Mouse (Mus musculus): ENCODE measurements around the gene Gm14403. TPM values are rescaled to one million over a fixed set of nuclear protein-coding genes. Genes with fewer than 3 reads are reported as not detected.
A peak's percentile ranks its signal among the peaks of the same experiment; 100 is the strongest.
"Not testable (repeated sequence)": the region's sequence is repeated elsewhere in the genome, so short reads cannot be mapped to it uniquely, and the experiment has no call there.

Gm14403 gene
- 3.5 and 5.2 TPM in 2 replicates for polyA plus RNA-seq (2015; fragmentation: Nextera tagmentation; extraction: Ambion mirVana)

- H3K27me3 ChIP-seq (replicated peaks; ENCODE audit: control insufficient read depth, insufficient read depth, low read length); ATAC-seq; H3K9me3 ChIP-seq (ENCODE audit: control insufficient read depth, low read length); H3K9ac ChIP-seq (ENCODE audit: low read depth, low read length); H3K4me1 ChIP-seq (ENCODE audit: control insufficient read depth, insufficient read depth, low read depth, low read length); H3K27ac ChIP-seq (ENCODE audit: low read depth, low read length); H3K36me3 ChIP-seq (ENCODE audit: control insufficient read depth, insufficient read depth, low read length): not testable (repeated sequence)
- Histone ChIP-seq H3K4me2 (ENCODE audit: low read length) (peak within 1 kb of the TSS; percentile 37), H3K4me3 (ENCODE audit: low read length) (peak within 1 kb of the TSS; percentile 38)
- 24% methylated on average over 7 of the region's 7 CpGs for WGBS
These were observed at the start of gene Gm14403 for GRCm38 (mm10) chr2:177498067-177498466. TSS of gene Gm14403 (plus strand) at chr2:177498215.

DNA sequence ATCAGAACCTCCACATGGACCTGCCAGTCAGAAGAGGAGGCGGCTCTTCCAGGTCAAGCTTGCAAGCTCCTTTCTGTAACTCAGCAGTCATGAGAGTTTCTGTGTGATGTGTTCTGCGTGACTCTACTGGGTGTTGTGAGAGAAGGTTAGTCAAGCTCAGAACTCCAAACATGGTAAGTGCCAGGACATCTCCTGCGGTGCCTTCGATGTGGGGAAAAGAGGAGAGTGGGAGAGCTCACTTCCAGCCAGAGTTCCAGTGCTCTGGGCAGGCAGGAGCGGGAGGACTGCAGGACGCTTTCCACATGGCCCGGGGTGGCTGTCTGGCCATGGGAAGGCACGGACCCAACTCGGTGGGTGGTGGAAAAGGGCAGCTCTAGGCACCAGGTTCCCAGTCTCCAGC is 33.3 kb upstream of the Gm14403 start, which contains the start of gene Zfp970:
Zfp970 (plus strand) TSS at position 58 of the 400 bp plus-strand sequence.
- 2% methylated on average over 8 of the region's 9 CpGs for WGBS

DNA sequence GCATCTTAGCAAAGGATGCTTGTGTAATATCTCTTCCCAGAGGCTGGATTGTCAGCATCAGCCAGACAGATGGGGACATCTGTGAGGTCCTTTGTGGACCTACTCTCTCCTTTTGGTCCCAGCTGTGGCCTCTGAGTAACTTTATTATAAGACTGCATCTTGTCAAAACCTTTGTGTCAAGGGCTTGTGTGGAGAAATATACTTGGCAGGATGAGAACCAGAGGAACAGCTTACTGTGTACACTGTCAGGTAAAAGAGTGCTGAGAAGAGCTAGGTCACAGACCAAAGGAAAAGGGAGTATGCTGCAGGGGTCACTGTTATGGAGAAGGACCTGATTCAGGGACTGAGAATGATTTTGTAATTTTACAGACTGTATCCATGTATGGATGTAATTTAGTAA is 29.8 kb upstream of the Gm14403 start:
- H3K27me3 ChIP-seq (replicated peaks; ENCODE audit: control insufficient read depth, insufficient read depth, low read length); ATAC-seq; H3K4me1 ChIP-seq (ENCODE audit: control insufficient read depth, insufficient read depth, low read depth, low read length); H3K4me2 ChIP-seq (ENCODE audit: low read length); H3K4me3 ChIP-seq (ENCODE audit: low read length); H3K9ac ChIP-seq (ENCODE audit: low read depth, low read length); H3K36me3 ChIP-seq (ENCODE audit: control insufficient read depth, insufficient read depth, low read length); H3K9me3 ChIP-seq (ENCODE audit: control insufficient read depth, low read length); H3K27ac ChIP-seq (ENCODE audit: low read depth, low read length): not testable (repeated sequence)

More for the DNA sequence above, 33.3 kb upstream of the Gm14403 start, which contains the start of gene Zfp970:
- Histone ChIP-seq H3K4me3 (ENCODE audit: low read length) (peak within 1 kb of the TSS; percentile 40), H3K4me2 (ENCODE audit: low read length) (peak within 1 kb of the TSS; percentile 39)
- H3K27me3 ChIP-seq (replicated peaks; ENCODE audit: control insufficient read depth, insufficient read depth, low read length); H3K27ac ChIP-seq (ENCODE audit: low read depth, low read length); H3K36me3 ChIP-seq (ENCODE audit: control insufficient read depth, insufficient read depth, low read length); H3K4me1 ChIP-seq (ENCODE audit: control insufficient read depth, insufficient read depth, low read depth, low read length); H3K9ac ChIP-seq (ENCODE audit: low read depth, low read length); H3K9me3 ChIP-seq (ENCODE audit: control insufficient read depth, low read length); ATAC-seq: not testable (repeated sequence)

GRCm38 (mm10) chr2:177472261-177472660 is 25.8 kb upstream of the Gm14403 start:
- not testable (repeated sequence) for H3K27ac ChIP-seq (ENCODE audit: low read depth, low read length); H3K9ac ChIP-seq (ENCODE audit: low read depth, low read length); H3K9me3 ChIP-seq (ENCODE audit: control insufficient read depth, low read length); ATAC-seq; H3K4me2 ChIP-seq (ENCODE audit: low read length); H3K27me3 ChIP-seq (replicated peaks; ENCODE audit: control insufficient read depth, insufficient read depth, low read length); H3K4me1 ChIP-seq (ENCODE audit: control insufficient read depth, insufficient read depth, low read depth, low read length); H3K36me3 ChIP-seq (ENCODE audit: control insufficient read depth, insufficient read depth, low read length); H3K4me3 ChIP-seq (ENCODE audit: low read length)
- WGBS: 92% methylated on average over 5 of the region's 10 CpGs

DNA sequence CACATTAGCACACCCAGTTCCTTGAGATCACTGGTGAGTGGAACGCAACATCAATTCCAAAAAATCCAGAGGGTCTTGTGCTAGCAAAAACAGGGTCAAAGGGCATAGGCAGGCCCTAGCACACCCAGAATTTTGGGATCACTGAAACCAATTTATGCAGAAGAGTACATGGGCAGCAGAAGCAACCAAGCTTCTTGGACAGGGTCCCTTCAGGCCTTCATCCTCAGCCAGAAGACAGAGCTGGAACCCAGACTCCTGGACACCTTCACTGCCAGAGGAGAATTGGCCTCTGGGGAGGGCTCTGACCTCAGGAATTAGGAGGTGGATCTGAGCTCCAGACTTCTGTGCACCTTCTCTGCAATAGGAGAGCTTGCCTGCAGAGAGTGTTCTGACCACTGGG is 16.0 kb upstream of the Gm14403 start:
- not testable (repeated sequence) for H3K4me2 ChIP-seq (ENCODE audit: low read length); H3K4me1 ChIP-seq (ENCODE audit: control insufficient read depth, insufficient read depth, low read depth, low read length); H3K9ac ChIP-seq (ENCODE audit: low read depth, low read length); H3K27me3 ChIP-seq (replicated peaks; ENCODE audit: control insufficient read depth, insufficient read depth, low read length); H3K4me3 ChIP-seq (ENCODE audit: low read length); ATAC-seq; H3K36me3 ChIP-seq (ENCODE audit: control insufficient read depth, insufficient read depth, low read length); H3K27ac ChIP-seq (ENCODE audit: low read depth, low read length); H3K9me3 ChIP-seq (ENCODE audit: control insufficient read depth, low read length)
- WGBS: 100% methylated on average over 1 of the region's 1 CpGs

DNA sequence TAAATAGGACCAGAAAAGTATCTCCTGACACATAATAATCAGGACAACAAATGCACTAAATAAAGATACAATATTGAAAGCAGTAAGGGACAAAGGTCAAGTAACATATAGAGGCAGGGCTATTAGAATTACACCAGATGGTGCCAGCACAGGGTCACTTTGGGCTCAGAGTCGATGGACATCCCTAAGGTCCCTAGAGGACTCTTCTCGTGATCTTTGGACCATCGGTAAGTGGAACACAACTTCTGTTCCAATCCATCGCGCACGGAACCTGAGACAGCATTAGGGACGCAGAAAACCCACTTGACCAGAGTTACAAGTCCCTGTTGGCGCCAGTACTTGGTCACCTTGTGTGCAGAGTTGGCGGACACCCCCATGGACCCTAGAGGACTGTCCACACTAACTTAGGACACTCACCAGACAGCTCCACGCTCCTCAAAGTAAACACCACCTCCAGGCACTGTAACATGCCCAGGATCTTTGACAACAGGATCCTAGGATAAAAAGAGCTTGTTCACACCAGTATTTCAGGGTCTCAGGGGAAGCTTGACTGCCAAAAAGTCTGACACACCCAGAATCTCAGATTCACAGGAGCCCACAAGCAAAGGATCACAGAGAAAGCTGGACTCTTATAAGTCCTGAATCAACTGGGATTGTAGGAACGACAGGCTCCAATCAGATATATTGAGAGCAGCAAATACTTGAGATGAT is 14.6 kb upstream of the Gm14403 start:
- not testable (repeated sequence) for H3K4me2 ChIP-seq (ENCODE audit: low read length); H3K27me3 ChIP-seq (replicated peaks; ENCODE audit: control insufficient read depth, insufficient read depth, low read length); H3K27ac ChIP-seq (ENCODE audit: low read depth, low read length); ATAC-seq; H3K4me1 ChIP-seq (ENCODE audit: control insufficient read depth, insufficient read depth, low read depth, low read length); H3K9ac ChIP-seq (ENCODE audit: low read depth, low read length); H3K36me3 ChIP-seq (ENCODE audit: control insufficient read depth, insufficient read depth, low read length); H3K9me3 ChIP-seq (ENCODE audit: control insufficient read depth, low read length); H3K4me3 ChIP-seq (ENCODE audit: low read length)
- 88% methylated on average over 11 of the region's 11 CpGs for WGBS

DNA sequence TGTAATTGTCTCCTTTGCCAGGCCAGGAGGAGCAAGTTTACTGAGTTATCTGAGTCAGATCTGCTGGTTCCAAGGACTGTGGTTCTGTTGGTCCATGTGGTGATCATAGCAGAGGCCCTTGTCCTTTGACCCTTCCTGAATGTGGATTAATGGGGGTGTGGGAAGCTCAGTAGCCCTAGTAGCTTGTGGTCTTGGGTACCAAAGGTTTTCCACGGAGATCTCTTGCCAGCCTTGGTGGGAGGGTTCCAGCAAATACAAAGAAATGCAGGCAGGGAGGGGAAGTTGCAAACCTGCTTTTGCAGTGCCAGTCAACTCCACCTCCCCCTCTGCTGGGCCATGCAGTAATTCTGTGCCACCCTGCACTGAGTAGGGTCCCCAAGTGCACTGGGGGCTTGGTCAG is 1.2 kb downstream of the Gm14403 start:
- not testable (repeated sequence) for ATAC-seq; H3K27ac ChIP-seq (ENCODE audit: low read depth, low read length); H3K4me2 ChIP-seq (ENCODE audit: low read length); H3K36me3 ChIP-seq (ENCODE audit: control insufficient read depth, insufficient read depth, low read length); H3K9ac ChIP-seq (ENCODE audit: low read depth, low read length); H3K9me3 ChIP-seq (ENCODE audit: control insufficient read depth, low read length); H3K4me1 ChIP-seq (ENCODE audit: control insufficient read depth, insufficient read depth, low read depth, low read length); H3K4me3 ChIP-seq (ENCODE audit: low read length); H3K27me3 ChIP-seq (replicated peaks; ENCODE audit: control insufficient read depth, insufficient read depth, low read length)
- 37% methylated on average over 1 of the region's 1 CpGs for WGBS

- 100% methylated on average over 1 of the region's 1 CpGs for WGBS
- not testable (repeated sequence) for H3K36me3 ChIP-seq (ENCODE audit: control insufficient read depth, insufficient read depth, low read length); H3K27me3 ChIP-seq (replicated peaks; ENCODE audit: control insufficient read depth, insufficient read depth, low read length); H3K4me2 ChIP-seq (ENCODE audit: low read length); H3K4me1 ChIP-seq (ENCODE audit: control insufficient read depth, insufficient read depth, low read depth, low read length); H3K9me3 ChIP-seq (ENCODE audit: control insufficient read depth, low read length); H3K9ac ChIP-seq (ENCODE audit: low read depth, low read length); H3K4me3 ChIP-seq (ENCODE audit: low read length); ATAC-seq; H3K27ac ChIP-seq (ENCODE audit: low read depth, low read length)
These were observed 7.2 kb downstream of the Gm14403 start for GRCm38 (mm10) chr2:177505211-177505719.

DNA sequence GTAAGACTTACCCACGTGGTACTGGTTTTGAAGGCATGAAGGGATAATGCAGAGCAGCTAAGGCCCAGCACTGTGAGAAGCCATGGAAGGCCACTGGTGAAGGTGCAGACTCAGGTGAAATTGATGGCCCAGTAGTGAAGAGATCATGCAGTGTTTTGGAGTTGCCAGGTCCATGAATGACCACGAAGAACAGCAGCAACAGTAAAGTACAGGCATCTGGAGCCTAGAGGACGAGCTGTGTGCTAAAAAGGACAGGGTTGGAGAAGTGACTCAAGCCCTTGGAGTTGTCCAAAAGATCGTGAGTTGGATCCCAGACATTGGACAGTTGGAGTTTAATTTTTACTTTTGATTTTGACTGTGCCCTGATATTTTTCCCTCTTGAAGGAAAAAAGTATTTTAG is 13.4 kb downstream of the Gm14403 start:
- not testable (repeated sequence) for H3K27ac ChIP-seq (ENCODE audit: low read depth, low read length); H3K4me1 ChIP-seq (ENCODE audit: control insufficient read depth, insufficient read depth, low read depth, low read length); ATAC-seq; H3K9ac ChIP-seq (ENCODE audit: low read depth, low read length); H3K27me3 ChIP-seq (replicated peaks; ENCODE audit: control insufficient read depth, insufficient read depth, low read length); H3K4me3 ChIP-seq (ENCODE audit: low read length); H3K4me2 ChIP-seq (ENCODE audit: low read length); H3K36me3 ChIP-seq (ENCODE audit: control insufficient read depth, insufficient read depth, low read length); H3K9me3 ChIP-seq (ENCODE audit: control insufficient read depth, low read length)
- 73% methylated on average over 4 of the region's 4 CpGs for WGBS

Measured in hindbrain, embryonic 16.5 days (tissue).